Mouse (Mus musculus) forebrain, embryonic 14.5 days (tissue): Measurements from ENCODE around the gene Wdr26. TPM values are rescaled to one million over a fixed set of nuclear protein-coding genes. Genes with fewer than 3 reads are reported as not detected.

Source experiments
- ATAC-seq: fragments of 200-750 bp; cut with Nextera tagmentation; 2 replicates; pipeline ENCODE4 v1.8.0; 2017; ENCODE audit warnings: mild to moderate bottlenecking, moderate library complexity
- DNase-seq: peaks from one replicate; pipeline ENCODE4 v3.0.0-alpha.2; 2015; ENCODE audit warnings: low spot score
- H3K27ac ChIP-seq: fragments of 300-500 bp; sonication (generic); 2 replicates; pipeline ENCODE4 v1.5.1; 2014; ENCODE audit warnings: low read depth, mild to moderate bottlenecking, control low read depth, low read length, moderate library complexity
- H3K27me3 ChIP-seq: fragments of 300-500 bp; sonication (generic); replicated peaks from 2 replicates; pipeline ENCODE4 v1.6.1; 2014; ENCODE audit warnings: low read length, control low read depth, mixed read lengths; ENCODE audit not compliant: control insufficient read depth, insufficient read depth
- H3K36me3 ChIP-seq: fragments of 300-500 bp; sonication (generic); 2 replicates; pipeline ENCODE4 v1.6.1; 2014; ENCODE audit warnings: low read length, control low read depth; ENCODE audit not compliant: control insufficient read depth, insufficient read depth
- H3K4me1 ChIP-seq: fragments of 300-500 bp; sonication (generic); 2 replicates; pipeline ENCODE4 v1.6.1; 2014; ENCODE audit warnings: antibody characterized with exemption, low read length, control low read depth; ENCODE audit not compliant: control insufficient read depth, insufficient read depth
- H3K4me2 ChIP-seq: fragments of 300-500 bp; sonication (generic); 2 replicates; pipeline ENCODE4 v1.6.1; 2014; ENCODE audit warnings: mild to moderate bottlenecking, control low read depth, low read length
- H3K4me3 ChIP-seq: fragments of 300-500 bp; sonication (generic); 2 replicates; pipeline ENCODE4 v1.5.1; 2014; ENCODE audit warnings: low read depth, low read length, control low read depth
- H3K9ac ChIP-seq: fragments of 300-500 bp; sonication (generic); 2 replicates; pipeline ENCODE4 v1.6.1; 2014; ENCODE audit warnings: mild to moderate bottlenecking, low read length, control low read depth, moderate library complexity
- H3K9me3 ChIP-seq: fragments of 300-500 bp; sonication (generic); replicated peaks from 2 replicates; pipeline ENCODE4 v1.6.1; 2016; ENCODE audit warnings: low read length, control low read depth, mixed read lengths; ENCODE audit not compliant: control insufficient read depth
- WGBS: fragments of 180-500 bp; shearing (Covaris S2); extraction: QIAGEN DNeasy Blood & Tissue Kit; methylation state at CpG from one replicate; pipeline ENCODE4 v1.1.7; 2014; 5-methylcytosine and 5-hydroxymethylcytosine counted together
- polyA plus RNA-seq: library from polyadenylated mRNA; unstranded; fragments of >200 nt; fragmentation: Nextera tagmentation; extraction: Ambion mirVana; gene quantifications from 2 replicates; pipeline ENCODE4 v1.2.1, GENCODE M21; 2014

The Wdr26 gene
- polyA plus RNA-seq, 1 experiment from 2014 or later = 38.0 TPM

- Histone ChIP-seq H3K4me3 (no peak overlapping the region), H3K27ac (no peak overlapping the region), H3K4me2 (no peak overlapping the region), H3K9me3 (no peaks in the 10 kb centered on the region), H3K27me3 (no peaks in the 10 kb centered on the region), H3K36me3 (no peaks in the 10 kb centered on the region), H3K9ac (no peak overlapping the region), H3K4me1 (peaks cover 14% of the 10 kb centered on the region)
- no peak for DNase-seq
- 87% methylated on average over 8 of the region's 8 CpGs for WGBS
- ATAC-seq = no peak
Observed at GRCm38 (mm10) chr1:181214296-181215035, 2.7 kb upstream of the Wdr26 start.

DNA sequence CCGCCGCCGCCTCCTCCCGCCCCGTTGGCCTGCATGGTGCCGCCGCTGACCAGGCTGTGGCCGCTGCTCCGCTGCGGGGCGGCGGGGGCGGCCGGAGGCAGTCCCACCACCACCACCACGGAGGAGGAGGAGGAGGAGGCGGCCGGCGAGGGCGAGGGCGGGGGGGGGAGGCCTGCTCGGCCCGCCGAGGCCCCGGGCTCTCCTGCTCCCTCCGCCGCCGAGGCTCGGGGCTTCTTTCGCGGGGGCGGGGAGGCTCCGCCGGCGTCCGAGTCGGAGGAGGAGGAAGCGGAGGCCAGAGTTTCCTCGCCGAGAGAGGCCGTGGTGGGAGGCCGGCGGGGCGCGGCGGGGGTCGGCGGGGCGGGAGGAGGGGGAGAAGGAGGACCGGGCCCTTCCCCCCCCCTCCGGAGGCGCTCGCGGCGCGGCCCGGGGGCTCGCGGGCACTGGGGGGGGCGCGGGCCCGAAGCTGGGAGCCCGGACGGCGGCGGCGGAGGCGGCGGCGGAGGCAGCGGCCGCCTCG lies 340 bp downstream of the Wdr26 start:
- peak; percentile 62 for ATAC-seq
- H3K9me3 ChIP-seq = no peaks in the 10 kb centered on the region
- peak overlapping the region; percentile 95 for H3K4me2 ChIP-seq
- H3K27me3 ChIP-seq = no peaks in the 10 kb centered on the region
- H3K36me3 ChIP-seq = peaks cover 13% of the 10 kb centered on the region
- H3K4me3 ChIP-seq = peak overlapping the region; percentile 98
- DNase-seq = peak; percentile 26
- H3K4me1 ChIP-seq = peaks cover 17% of the 10 kb centered on the region
- peak overlapping the region; percentile 92 for H3K27ac ChIP-seq
- H3K9ac ChIP-seq = peak overlapping the region; percentile 97
- 2% methylated on average over 17 of the region's 72 CpGs for WGBS

- WGBS = 1% methylated on average over 52 of the region's 56 CpGs
- peak overlapping the region; percentile 92 for H3K27ac ChIP-seq
- DNase-seq (peak; percentile 34), ATAC-seq (peak; percentile 38)
- H3K27me3 ChIP-seq = no peaks in the 10 kb centered on the region
- H3K36me3 ChIP-seq = peaks cover 14% of the 10 kb centered on the region
- peaks cover 17% of the 10 kb centered on the region for H3K4me1 ChIP-seq
- H3K9ac ChIP-seq = peak overlapping the region; percentile 97
- H3K4me2 ChIP-seq = peak overlapping the region; percentile 95
- H3K4me3 ChIP-seq = peak overlapping the region; percentile 98
- no peaks in the 10 kb centered on the region for H3K9me3 ChIP-seq
Observed at GRCm38 (mm10) chr1:181210601-181211402, 999 bp downstream of the Wdr26 start.

GRCm38 (mm10) chr1:181210147-181210546 lies 1.7 kb downstream of the Wdr26 start:
- Histone ChIP-seq H3K9ac (peak overlapping the region; percentile 97), H3K4me1 (peaks cover 17% of the 10 kb centered on the region), H3K9me3 (no peaks in the 10 kb centered on the region), H3K27ac (no peak overlapping the region), H3K36me3 (peaks cover 21% of the 10 kb centered on the region), H3K4me2 (peak overlapping the region; percentile 95), H3K27me3 (no peaks in the 10 kb centered on the region), H3K4me3 (peak overlapping the region; percentile 98)
- DNase-seq (no peak), ATAC-seq (no peak)
- WGBS = 8% methylated on average over 4 of the region's 4 CpGs

- no peak for ATAC-seq
- H3K9me3 ChIP-seq = no peaks in the 10 kb centered on the region
- 93% methylated on average over 4 of the region's 4 CpGs for WGBS
Observed at GRCm38 (mm10) chr1:181199446-181199845, 12.4 kb downstream of the Wdr26 start.

GRCm38 (mm10) chr1:181188925-181189324 lies 22.9 kb downstream of the Wdr26 start:
- H3K4me2 ChIP-seq = no peak overlapping the region
- H3K9me3 ChIP-seq = no peaks in the 10 kb centered on the region
- H3K4me3 ChIP-seq = no peak overlapping the region
- H3K27me3 ChIP-seq = no peaks in the 10 kb centered on the region
- 95% methylated on average over 4 of the region's 4 CpGs for WGBS
- no peak overlapping the region for H3K9ac ChIP-seq
- no peak overlapping the region for H3K27ac ChIP-seq
- ATAC-seq = no peak
- H3K36me3 ChIP-seq = peaks cover 86% of the 10 kb centered on the region
- no peaks in the 10 kb centered on the region for H3K4me1 ChIP-seq
- no peak for DNase-seq

More at GRCm38 (mm10) chr1:181199446-181199845, 12.4 kb downstream of the Wdr26 start:
- no peaks in the 10 kb centered on the region for H3K4me1 ChIP-seq
- DNase-seq = no peak
- no peak overlapping the region for H3K27ac ChIP-seq
- H3K9ac ChIP-seq = no peak overlapping the region
- no peak overlapping the region for H3K4me3 ChIP-seq
- H3K27me3 ChIP-seq = no peaks in the 10 kb centered on the region
- no peak overlapping the region for H3K4me2 ChIP-seq
- peaks cover 82% of the 10 kb centered on the region for H3K36me3 ChIP-seq

DNA sequence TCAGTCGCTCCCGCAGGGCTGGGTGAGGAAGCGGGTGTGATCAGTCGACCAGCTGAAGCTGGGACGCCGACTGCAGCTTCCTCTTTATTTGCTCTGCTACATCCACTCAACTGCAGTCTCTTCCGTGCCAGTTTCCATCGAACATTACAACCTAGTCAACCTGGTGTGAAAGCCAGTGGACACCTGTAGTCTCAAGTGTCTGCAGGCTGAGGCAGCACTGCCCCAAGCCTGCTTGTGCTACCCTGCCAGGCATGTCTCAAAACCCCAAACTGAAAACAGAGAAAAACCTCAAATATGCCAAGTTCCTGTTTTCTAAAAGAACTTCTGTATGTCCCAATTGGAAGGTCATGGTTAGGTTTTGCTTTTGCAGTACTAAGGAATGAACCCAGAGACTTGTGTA lies 41.6 kb downstream of the Wdr26 start:
- no peak for ATAC-seq
- H3K9ac ChIP-seq = no peak overlapping the region
- H3K4me1 ChIP-seq = no peaks in the 10 kb centered on the region
- 91% methylated on average over 8 of the region's 8 CpGs for WGBS
- no peak overlapping the region for H3K27ac ChIP-seq
- H3K9me3 ChIP-seq = no peaks in the 10 kb centered on the region
- no peaks in the 10 kb centered on the region for H3K27me3 ChIP-seq
- no peak for DNase-seq
- no peak overlapping the region for H3K4me3 ChIP-seq
- no peak overlapping the region for H3K4me2 ChIP-seq
- H3K36me3 ChIP-seq = peaks cover 64% of the 10 kb centered on the region

DNA sequence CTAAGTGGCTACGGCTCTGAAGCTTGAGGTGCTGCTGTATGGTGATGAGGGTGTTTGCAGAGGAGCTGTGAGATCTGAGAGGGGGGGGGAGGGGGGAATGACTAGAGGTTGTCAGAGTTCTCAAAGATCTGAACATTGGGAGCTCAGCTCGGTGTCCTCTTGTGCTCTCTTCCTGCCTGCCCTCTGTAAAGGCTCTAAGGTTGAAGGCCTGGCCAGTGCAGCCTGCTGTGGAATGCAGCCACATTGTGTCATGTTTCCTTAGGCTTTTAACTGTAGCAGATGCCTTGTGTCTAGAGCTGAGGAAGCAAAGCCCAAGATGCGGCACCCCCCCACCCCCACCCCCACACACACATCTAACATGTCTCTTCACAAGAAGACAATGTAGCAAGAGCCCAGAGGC lies 43.4 kb downstream of the Wdr26 start:
- WGBS = 86% methylated on average over 3 of the region's 3 CpGs
- H3K36me3 ChIP-seq = peaks cover 68% of the 10 kb centered on the region

More for the DNA sequence above, 43.4 kb downstream of the Wdr26 start:
- H3K27me3 ChIP-seq = no peaks in the 10 kb centered on the region
- no peak overlapping the region for H3K4me3 ChIP-seq
- H3K27ac ChIP-seq = no peak overlapping the region
- H3K9me3 ChIP-seq = no peaks in the 10 kb centered on the region
- no peaks in the 10 kb centered on the region for H3K4me1 ChIP-seq
- no peak overlapping the region for H3K9ac ChIP-seq
- no peak overlapping the region for H3K4me2 ChIP-seq
- DNase-seq (no peak), ATAC-seq (no peak)
